Mouse (Mus musculus) limb, embryonic 11.5 days (tissue): ENCODE data around the gene Dusp5. TPM values are rescaled to one million over a fixed set of nuclear protein-coding genes. Genes with fewer than 3 reads are reported as not detected.
A peak's percentile ranks its signal among the peaks of the same experiment; 100 is the strongest.
"Not testable (repeated sequence)": the region's sequence is repeated elsewhere in the genome, so short reads cannot be mapped to it uniquely, and the experiment has no call there.

Experiments
- ATAC-seq: fragments of 200-750 bp; cut with Nextera tagmentation; 2 replicates; pipeline ENCODE4 v1.8.0; 2017; ENCODE audit warnings: low read depth; ENCODE audit not compliant: insufficient number of reproducible peaks, low FRiP score, low TSS enrichment
- DNase-seq: peaks from one replicate; pipeline ENCODE4 v3.0.0-alpha.2; 2015; ENCODE audit warnings: low spot score
- H3K27ac ChIP-seq: fragments of 300-500 bp; sonication (generic); replicated peaks from 2 replicates; pipeline ENCODE4 v1.5.1; 2014; ENCODE audit warnings: low read depth, mild to moderate bottlenecking, low read length
- H3K27me3 ChIP-seq: fragments of 300-500 bp; sonication (generic); 2 replicates; pipeline ENCODE4 v1.6.1; 2014; ENCODE audit warnings: mild to moderate bottlenecking, low read length, mixed read lengths; ENCODE audit not compliant: control insufficient read depth, insufficient read depth
- H3K36me3 ChIP-seq: fragments of 300-500 bp; sonication (generic); 2 replicates; pipeline ENCODE4 v1.6.1; 2014; ENCODE audit warnings: mild to moderate bottlenecking, low read length, moderate library complexity, mixed read lengths; ENCODE audit not compliant: control insufficient read depth, insufficient read depth
- H3K4me1 ChIP-seq: fragments of 300-500 bp; sonication (generic); 2 replicates; pipeline ENCODE4 v1.6.1; 2014; ENCODE audit warnings: low read length, mixed read lengths; ENCODE audit not compliant: control insufficient read depth, insufficient read depth
- H3K4me2 ChIP-seq: fragments of 300-500 bp; sonication (generic); 2 replicates; pipeline ENCODE4 v1.6.1; 2014; ENCODE audit warnings: low read depth, mild to moderate bottlenecking, moderate library complexity; ENCODE audit not compliant: severe bottlenecking
- H3K4me3 ChIP-seq: fragments of 300-500 bp; sonication (generic); 2 replicates; pipeline ENCODE4 v1.5.1; 2014; ENCODE audit warnings: low read depth, low read length
- H3K9ac ChIP-seq: fragments of 300-500 bp; sonication (generic); 2 replicates; pipeline ENCODE4 v1.6.1; 2014; ENCODE audit warnings: mild to moderate bottlenecking, low read length
- H3K9me3 ChIP-seq: fragments of 300-500 bp; sonication (generic); 2 replicates; pipeline ENCODE4 v1.6.1; 2016; ENCODE audit warnings: low read length; ENCODE audit not compliant: control insufficient read depth
- WGBS: fragments of 180-500 bp; shearing (Covaris S2); extraction: QIAGEN DNeasy Blood & Tissue Kit; methylation state at CpG from one replicate; pipeline ENCODE4 v1.1.7; 2014; 5-methylcytosine and 5-hydroxymethylcytosine counted together
- polyA plus RNA-seq: library from polyadenylated mRNA; unstranded; fragments of >200 nt; fragmentation: Nextera tagmentation; extraction: Ambion mirVana; gene quantifications from 2 replicates; pipeline ENCODE4 v1.2.1, GENCODE M21; 2014

The Dusp5 gene
- polyA plus RNA-seq, 1 experiment from 2014 or later, result 3.5 TPM

GRCm38 (mm10) chr19:53578597-53579252, 49.8 kb downstream of the Dusp5 start:
- H3K4me3 ChIP-seq, result no peak overlapping the region
- ATAC-seq (no peak), DNase-seq (peak; percentile 72)
- no peaks in the 10 kb centered on the region for H3K36me3 ChIP-seq
- WGBS, result 14% methylated on average over 8 of the region's 8 CpGs
- H3K4me1 ChIP-seq, result no peaks in the 10 kb centered on the region
- no peak overlapping the region for H3K27ac ChIP-seq
- H3K27me3 ChIP-seq, result no peaks in the 10 kb centered on the region
- H3K4me2 ChIP-seq, result no peak overlapping the region
- 0 out of 2 replicates have a peak, but pooled peaks cover under 1% of the 10 kb centered on the region for H3K9me3 ChIP-seq
- no peak overlapping the region for H3K9ac ChIP-seq

GRCm38 (mm10) chr19:53580271-53580670, 51.4 kb downstream of the Dusp5 start:
- not testable (repeated sequence) for H3K27me3 ChIP-seq, ATAC-seq, H3K27ac ChIP-seq, H3K4me2 ChIP-seq, H3K4me3 ChIP-seq, H3K4me1 ChIP-seq, H3K9ac ChIP-seq, H3K36me3 ChIP-seq
- peak; percentile 17 for DNase-seq
- 92% methylated on average over 8 of the region's 8 CpGs for whole genome bisulfite sequencing
- H3K9me3 ChIP-seq, result peaks cover 10% of the 10 kb centered on the region; the same call in 1 of the 2 replicates

DNA sequence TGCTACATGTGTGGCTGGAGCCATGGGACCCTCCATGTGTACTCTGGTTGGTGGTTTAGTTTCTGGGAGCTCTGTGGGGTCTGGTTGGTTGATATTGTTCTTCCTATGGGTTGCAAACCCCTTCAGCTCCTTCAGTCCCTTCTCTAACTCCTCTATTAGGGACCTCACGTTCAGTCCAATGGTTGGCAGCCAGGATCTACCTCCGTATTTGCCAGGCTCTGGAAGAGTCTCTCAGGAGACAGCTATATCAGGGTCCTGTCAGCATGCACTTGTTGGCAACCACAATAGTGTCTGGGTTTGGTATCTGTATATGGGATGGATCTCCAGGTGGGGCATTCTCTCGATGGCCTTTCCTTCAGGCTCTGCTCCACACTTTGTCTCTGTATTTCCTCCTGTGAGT, 58.8 kb downstream of the Dusp5 start:
- H3K36me3 ChIP-seq, H3K27ac ChIP-seq, H3K4me1 ChIP-seq, H3K4me2 ChIP-seq, H3K9ac ChIP-seq, ATAC-seq, H3K27me3 ChIP-seq, H3K4me3 ChIP-seq: not testable (repeated sequence)
- 91% methylated on average over 3 of the region's 3 CpGs for WGBS
- peak; percentile 9 for DNase-seq
- H3K9me3 ChIP-seq, result peaks cover 10% of the 10 kb centered on the region; the same call in 1 of the 2 replicates

GRCm38 (mm10) chr19:53588968-53589367, 60.1 kb downstream of the Dusp5 start, which contains the start of gene Nutf2-ps1:
Nutf2-ps1 (minus strand) TSS chr19:53589068.
- not testable (repeated sequence) for H3K4me2 ChIP-seq, H3K9me3 ChIP-seq
- WGBS, result 95% methylated on average over 7 of the region's 7 CpGs

More at GRCm38 (mm10) chr19:53588968-53589367, 60.1 kb downstream of the Dusp5 start, which contains the start of gene Nutf2-ps1:
- DNase-seq, H3K36me3 ChIP-seq, H3K27ac ChIP-seq, ATAC-seq, H3K27me3 ChIP-seq, H3K4me3 ChIP-seq, H3K9ac ChIP-seq, H3K4me1 ChIP-seq: not testable (repeated sequence)

Other genes starting within 250 kb of the Dusp5 start
- 41.5 and 41.6 TPM in 2 replicates for gene Mxi1, start 218.6 kb upstream of the Dusp5 start, polyA plus RNA-seq
- not detected in 2 replicates for gene Gm10197, start 157.3 kb upstream of the Dusp5 start, polyA plus RNA-seq
- gene Smndc1, start 138.5 kb upstream of the Dusp5 start, polyA plus RNA-seq, result 62.2 and 64.4 TPM in 2 replicates
- 471 and 513 TPM in 2 replicates for gene Nutf2-ps1, start 60.0 kb downstream of the Dusp5 start, polyA plus RNA-seq
- gene Smc3, start 71.3 kb downstream of the Dusp5 start, polyA plus RNA-seq, result 92.8 and 99.7 TPM in 2 replicates
- gene Rbm20, start 148.2 kb downstream of the Dusp5 start, polyA plus RNA-seq, result 2.4 and 2.7 TPM in 2 replicates